Mouse (Mus musculus): ENCODE data around the gene Kiz. TPM values are rescaled to one million over a fixed set of nuclear protein-coding genes. Genes with fewer than 3 reads are reported as not detected.

Kiz gene
- 22.9 and 23.7 TPM in 2 replicates for polyA plus RNA-seq (2015; fragmentation: Nextera tagmentation; extraction: Ambion mirVana)

DNA sequence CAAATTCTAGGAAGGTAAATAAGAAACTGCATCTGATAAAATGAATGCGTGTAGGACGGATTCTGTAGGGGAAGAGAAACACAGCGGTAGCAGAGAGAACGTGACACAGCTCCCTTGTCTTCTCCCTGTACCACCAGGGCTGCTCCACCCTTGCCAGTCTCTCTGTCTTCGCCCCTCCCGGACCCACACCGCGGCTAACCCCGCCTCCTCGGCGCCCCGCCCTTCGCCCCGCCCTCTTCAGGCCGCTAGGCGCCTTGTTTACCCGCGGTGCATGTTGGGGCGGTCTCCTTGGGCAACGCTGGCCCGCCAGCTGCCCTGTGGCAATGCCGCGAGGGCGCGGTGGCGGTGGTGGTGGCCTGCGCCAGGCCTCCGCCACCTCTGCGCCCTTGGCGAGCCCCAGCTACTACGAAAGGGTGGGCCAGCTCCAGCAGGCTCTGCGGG, at the start of gene Kiz:
Gene Kiz, plus strand, starts transcription at position 266 of the 441 bp plus-strand sequence.
- Histone ChIP-seq H3K9me3 (no peaks in the 10 kb centered on the region), H3K4me2 (peak within 1 kb of the TSS; percentile 74), H3K4me1 (no peaks in the 10 kb centered on the region), H3K27ac (peak within 1 kb of the TSS; percentile 68), H3K9ac (peak within 1 kb of the TSS; percentile 74), H3K4me3 (replicated peaks) (peak within 1 kb of the TSS; percentile 95), H3K36me3 (no peaks in the 10 kb centered on the region), H3K27me3 (replicated peaks) (no peaks in the 10 kb centered on the region)
- WGBS, result under 1% methylated on average over 31 of the region's 32 CpGs
- ATAC-seq (ENCODE audit: insufficient read depth, low FRiP score, low read depth), result peak; percentile 100

DNA sequence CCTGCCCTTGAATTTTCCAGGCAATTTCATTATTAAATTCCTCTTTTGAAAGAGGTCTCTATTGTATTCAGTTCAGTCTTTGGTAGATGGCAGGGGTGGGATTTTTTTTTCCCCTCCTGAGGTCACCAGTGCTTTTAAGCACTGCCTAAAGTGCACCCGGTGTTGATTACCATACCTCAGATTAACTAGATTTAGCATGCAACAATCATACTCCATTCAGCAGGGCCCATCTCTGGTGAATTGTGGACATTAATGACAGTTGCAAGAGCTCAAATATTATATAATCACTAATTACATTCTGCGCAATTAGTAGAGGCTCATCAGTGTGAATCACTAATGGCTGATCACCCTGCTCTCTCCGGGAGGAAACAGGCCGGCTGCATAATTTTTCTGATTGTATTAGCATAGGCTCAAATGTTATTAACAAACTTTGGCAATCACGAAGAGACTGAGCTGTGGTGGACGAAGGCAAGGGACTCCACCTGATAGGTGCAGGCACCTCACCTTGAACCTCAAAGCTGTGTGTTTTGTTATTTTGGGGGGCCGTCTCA, 45.9 kb upstream of the Kiz start:
- Histone ChIP-seq H3K27me3 (replicated peaks) (no peaks in the 10 kb centered on the region), H3K4me1 (no peaks in the 10 kb centered on the region), H3K36me3 (no peaks in the 10 kb centered on the region), H3K9me3 (no peaks in the 10 kb centered on the region), H3K9ac (no peak overlapping the region), H3K27ac (no peak overlapping the region), H3K4me2 (no peak overlapping the region), H3K4me3 (replicated peaks) (no peak overlapping the region)
- 81% methylated on average over 7 of the region's 7 CpGs for WGBS
- no peak for ATAC-seq (ENCODE audit: insufficient read depth, low FRiP score, low read depth)

DNA sequence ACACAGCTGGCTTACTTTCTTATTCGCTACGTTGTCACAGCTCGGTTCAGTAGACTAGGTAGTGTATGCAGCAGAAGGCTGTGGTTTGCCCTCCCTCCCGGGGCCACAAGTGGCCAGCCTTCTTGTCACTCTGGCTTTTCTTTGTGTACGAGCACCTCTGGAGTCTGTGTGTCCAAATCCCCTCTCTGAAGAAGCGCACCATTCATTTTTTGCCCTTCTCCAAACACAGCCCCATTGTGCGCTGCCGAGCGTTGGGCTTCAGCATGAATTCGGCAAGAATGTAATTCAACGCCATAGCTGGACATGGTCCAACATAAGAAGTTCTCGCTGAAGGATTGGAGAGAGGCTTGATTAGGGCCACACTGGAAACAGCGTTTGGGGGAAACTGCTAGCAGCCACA, 45.0 kb upstream of the Kiz start:
- no peak overlapping the region for H3K27ac ChIP-seq
- no peak overlapping the region for H3K9ac ChIP-seq
- no peaks in the 10 kb centered on the region for H3K27me3 ChIP-seq (replicated peaks)
- H3K9me3 ChIP-seq, result no peaks in the 10 kb centered on the region
- ATAC-seq (ENCODE audit: insufficient read depth, low FRiP score, low read depth), result no peak
- H3K36me3 ChIP-seq, result no peaks in the 10 kb centered on the region
- H3K4me1 ChIP-seq, result no peaks in the 10 kb centered on the region
- peak overlapping the region; percentile 26; the same call in 1 of the 2 replicates for H3K4me2 ChIP-seq
- H3K4me3 ChIP-seq (replicated peaks), result 0 out of 2 replicates have a peak overlapping the region, but pooled peaks have one; percentile 8
- 42% methylated on average over 13 of the region's 13 CpGs for WGBS

DNA sequence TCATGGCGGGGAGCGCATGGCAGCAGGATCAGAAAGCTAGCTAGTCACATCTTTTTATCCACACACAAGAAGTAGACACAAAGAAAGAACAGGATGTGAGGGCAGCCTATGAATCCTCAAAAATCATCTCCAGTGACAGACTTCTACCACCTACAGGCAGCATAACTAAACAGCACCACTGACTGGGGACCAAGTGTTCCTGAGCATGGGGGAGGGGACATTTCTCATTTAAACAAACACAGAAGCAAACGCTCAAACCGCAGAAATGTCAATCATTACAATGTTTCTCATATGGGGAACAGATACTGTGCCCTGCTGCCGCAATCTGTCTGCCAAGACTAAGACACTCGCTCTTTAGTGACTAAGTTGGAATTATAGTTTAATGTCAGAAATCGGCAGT, 40.7 kb upstream of the Kiz start:
- Histone ChIP-seq H3K4me1 (no peaks in the 10 kb centered on the region), H3K4me3 (replicated peaks) (no peak overlapping the region), H3K9ac (no peak overlapping the region), H3K27ac (no peak overlapping the region), H3K4me2 (no peak overlapping the region), H3K9me3 (no peaks in the 10 kb centered on the region), H3K36me3 (no peaks in the 10 kb centered on the region), H3K27me3 (replicated peaks) (no peaks in the 10 kb centered on the region)
- 79% methylated on average over 7 of the region's 7 CpGs for WGBS
- ATAC-seq (ENCODE audit: insufficient read depth, low FRiP score, low read depth), result no peak

DNA sequence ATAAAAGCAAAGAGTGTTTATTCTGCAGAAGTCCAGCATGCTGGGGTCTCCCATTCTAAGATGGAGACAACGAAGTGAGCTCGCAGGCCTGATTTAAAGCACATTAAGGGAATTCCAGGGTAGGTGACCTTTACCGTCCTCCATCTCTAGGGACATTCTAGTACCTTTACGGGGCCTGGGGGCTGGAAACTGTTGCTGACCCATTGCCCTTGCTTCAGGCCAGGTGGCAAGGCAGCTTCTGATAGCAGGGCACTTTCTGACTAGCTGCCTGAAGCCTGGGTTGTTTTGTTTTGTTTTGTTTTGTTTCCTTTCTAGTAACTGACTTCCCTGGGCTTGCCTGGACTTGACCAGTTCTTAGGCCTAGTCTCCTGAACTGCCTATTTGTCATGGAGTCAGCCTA, 36.6 kb upstream of the Kiz start:
- H3K27ac ChIP-seq, result no peak overlapping the region
- WGBS, result 85% methylated on average over 4 of the region's 4 CpGs
- no peaks in the 10 kb centered on the region for H3K9me3 ChIP-seq
- H3K9ac ChIP-seq, result no peak overlapping the region
- H3K4me3 ChIP-seq (replicated peaks), result no peak overlapping the region
- H3K4me1 ChIP-seq, result no peaks in the 10 kb centered on the region
- no peak overlapping the region for H3K4me2 ChIP-seq
- H3K36me3 ChIP-seq, result no peaks in the 10 kb centered on the region
- no peak for ATAC-seq (ENCODE audit: insufficient read depth, low FRiP score, low read depth)
- no peaks in the 10 kb centered on the region for H3K27me3 ChIP-seq (replicated peaks)

DNA sequence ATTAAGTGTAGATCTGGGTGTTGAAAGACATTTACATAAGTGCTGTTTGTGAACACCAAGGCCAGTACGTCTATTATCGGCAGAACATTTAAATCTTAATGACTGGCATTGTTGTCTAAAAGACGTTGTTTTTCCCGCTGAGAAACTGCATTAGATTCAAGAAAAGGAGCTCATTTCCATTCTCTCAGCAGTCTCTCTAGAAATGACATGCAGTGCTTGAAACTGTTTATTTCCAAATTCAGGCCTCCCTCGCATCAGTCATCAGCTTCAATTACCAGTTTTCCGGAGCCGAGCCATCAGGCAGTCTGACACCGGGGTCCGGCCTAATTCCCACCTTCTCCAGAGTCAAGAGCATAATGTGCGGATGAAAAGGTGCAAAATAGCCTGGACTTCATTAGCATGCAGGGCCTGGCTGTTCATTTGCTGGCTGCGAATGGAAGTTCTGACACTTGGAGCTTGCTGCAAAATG, 32.1 kb upstream of the Kiz start:
- Histone ChIP-seq H3K4me1 (no peaks in the 10 kb centered on the region), H3K9me3 (no peaks in the 10 kb centered on the region), H3K9ac (no peak overlapping the region), H3K4me2 (no peak overlapping the region), H3K36me3 (no peaks in the 10 kb centered on the region), H3K4me3 (replicated peaks) (no peak overlapping the region), H3K27ac (no peak overlapping the region), H3K27me3 (replicated peaks) (peaks cover 3% of the 10 kb centered on the region)
- no peak for ATAC-seq (ENCODE audit: insufficient read depth, low FRiP score, low read depth)
- 66% methylated on average over 11 of the region's 11 CpGs for WGBS

DNA sequence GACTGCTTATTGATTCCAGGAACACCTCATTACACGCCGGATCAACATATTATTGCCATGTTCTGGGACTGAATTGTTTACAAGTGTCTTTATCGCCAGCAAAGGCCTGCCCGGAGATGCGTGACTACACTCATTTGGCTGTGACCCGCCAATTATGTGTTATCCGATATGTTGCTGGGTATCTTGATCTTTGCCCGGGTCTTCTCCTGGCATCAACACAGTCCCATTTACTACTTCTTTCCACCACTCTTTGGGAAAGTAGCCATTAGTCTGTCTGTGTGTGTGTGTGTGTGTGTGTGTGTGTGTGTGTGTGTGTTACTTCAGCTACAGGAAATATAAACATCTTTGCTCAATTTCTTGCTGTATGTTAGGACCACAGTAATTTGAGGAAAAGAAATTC, 31.6 kb upstream of the Kiz start:
- no peaks in the 10 kb centered on the region for H3K36me3 ChIP-seq
- H3K4me1 ChIP-seq, result no peaks in the 10 kb centered on the region
- peaks cover 3% of the 10 kb centered on the region for H3K27me3 ChIP-seq (replicated peaks)
- no peak for ATAC-seq (ENCODE audit: insufficient read depth, low FRiP score, low read depth)
- H3K27ac ChIP-seq, result no peak overlapping the region
- 71% methylated on average over 8 of the region's 8 CpGs for WGBS
- no peak overlapping the region for H3K4me3 ChIP-seq (replicated peaks)
- H3K4me2 ChIP-seq, result no peak overlapping the region
- H3K9me3 ChIP-seq, result no peaks in the 10 kb centered on the region
- H3K9ac ChIP-seq, result no peak overlapping the region

DNA sequence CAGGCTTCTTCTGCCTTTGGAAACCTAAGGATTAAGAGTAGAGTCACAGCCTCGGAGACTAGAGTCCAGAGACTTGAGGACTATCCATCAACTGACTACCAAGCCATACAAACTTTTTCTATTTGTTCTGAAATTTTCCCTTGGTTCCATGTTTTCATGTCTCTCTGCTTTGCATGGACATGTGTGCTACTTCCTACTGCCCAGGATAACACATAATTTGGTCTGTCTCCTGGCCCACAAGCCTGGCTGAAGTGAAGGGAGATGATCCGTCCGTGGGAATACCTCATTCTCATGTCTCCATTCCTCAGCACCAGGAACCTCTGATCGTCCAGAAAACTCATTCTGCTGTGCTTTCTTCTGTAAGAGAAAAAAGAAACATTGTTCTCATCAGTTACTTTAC, 27.7 kb upstream of the Kiz start:
- no peak for ATAC-seq (ENCODE audit: insufficient read depth, low FRiP score, low read depth)
- no peaks in the 10 kb centered on the region for H3K9me3 ChIP-seq
- H3K36me3 ChIP-seq, result no peaks in the 10 kb centered on the region
- no peaks in the 10 kb centered on the region for H3K4me1 ChIP-seq
- H3K27ac ChIP-seq, result no peak overlapping the region
- H3K4me2 ChIP-seq, result no peak overlapping the region
- no peak overlapping the region for H3K4me3 ChIP-seq (replicated peaks)
- peaks cover 24% of the 10 kb centered on the region for H3K27me3 ChIP-seq (replicated peaks)
- H3K9ac ChIP-seq, result no peak overlapping the region
- WGBS, result 75% methylated on average over 4 of the region's 4 CpGs

DNA sequence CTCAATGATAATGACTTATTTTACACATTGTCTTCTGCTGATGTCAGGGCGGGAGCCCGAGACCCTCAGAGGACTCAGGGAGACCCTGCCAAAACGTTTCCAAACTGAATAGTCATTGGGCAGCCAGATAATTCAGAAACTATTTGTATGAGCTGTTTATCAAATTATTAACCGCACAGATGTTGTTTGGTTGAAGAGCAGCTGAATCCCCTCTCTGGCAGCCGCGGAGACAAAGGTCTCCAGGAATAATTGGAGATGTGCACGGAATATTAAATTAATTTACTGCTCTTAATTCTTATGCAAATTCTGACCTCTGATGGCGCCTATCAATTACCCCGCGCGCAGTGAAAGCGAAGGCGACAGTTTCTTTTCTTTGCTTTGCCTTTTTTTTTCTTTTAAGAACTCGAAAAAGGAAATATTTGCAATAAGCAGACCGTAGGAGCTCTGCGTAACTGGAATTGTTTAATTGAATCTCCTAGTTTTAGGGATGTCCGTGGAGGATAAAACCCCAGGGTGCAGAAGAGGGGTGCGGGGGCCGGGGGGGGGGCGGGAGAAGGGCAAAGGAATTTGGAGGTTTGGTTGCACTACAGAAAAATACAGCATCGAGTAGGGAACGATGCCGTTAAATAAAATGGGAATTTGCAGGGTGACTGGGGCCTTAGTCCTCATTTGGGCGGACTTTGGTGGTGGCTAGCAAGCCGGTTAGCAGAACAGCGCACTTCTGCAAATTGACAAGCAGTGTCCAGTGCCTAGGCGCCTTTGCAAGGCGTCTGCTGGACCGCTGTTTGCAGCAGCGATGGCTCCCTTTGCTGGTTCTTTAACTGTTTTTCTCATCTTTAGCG, 22.2 kb upstream of the Kiz start:
- ATAC-seq (ENCODE audit: insufficient read depth, low FRiP score, low read depth), result no peak
- WGBS, result 7% methylated on average over 31 of the region's 31 CpGs
- H3K4me1 ChIP-seq, result peaks cover 15% of the 10 kb centered on the region
- H3K27me3 ChIP-seq (replicated peaks), result peaks cover 73% of the 10 kb centered on the region
- no peaks in the 10 kb centered on the region for H3K9me3 ChIP-seq
- no peak overlapping the region for H3K27ac ChIP-seq
- H3K9ac ChIP-seq, result no peak overlapping the region
- no peak overlapping the region for H3K4me3 ChIP-seq (replicated peaks)
- no peak overlapping the region for H3K4me2 ChIP-seq
- H3K36me3 ChIP-seq, result no peaks in the 10 kb centered on the region

DNA sequence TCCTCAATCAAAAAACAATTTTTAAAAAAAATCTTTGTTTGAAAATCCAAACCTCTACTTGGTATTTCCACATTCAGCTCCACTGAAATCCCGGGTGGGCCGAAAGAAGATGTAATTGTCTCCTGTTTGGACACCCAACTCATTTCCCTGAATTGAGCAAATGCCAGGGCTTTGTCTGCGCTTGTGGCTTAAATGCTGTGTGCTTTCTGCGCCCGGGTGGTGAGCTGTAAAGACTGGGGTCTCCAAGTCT, 21.7 kb upstream of the Kiz start:
- WGBS, result 1% methylated on average over 5 of the region's 5 CpGs

DNA sequence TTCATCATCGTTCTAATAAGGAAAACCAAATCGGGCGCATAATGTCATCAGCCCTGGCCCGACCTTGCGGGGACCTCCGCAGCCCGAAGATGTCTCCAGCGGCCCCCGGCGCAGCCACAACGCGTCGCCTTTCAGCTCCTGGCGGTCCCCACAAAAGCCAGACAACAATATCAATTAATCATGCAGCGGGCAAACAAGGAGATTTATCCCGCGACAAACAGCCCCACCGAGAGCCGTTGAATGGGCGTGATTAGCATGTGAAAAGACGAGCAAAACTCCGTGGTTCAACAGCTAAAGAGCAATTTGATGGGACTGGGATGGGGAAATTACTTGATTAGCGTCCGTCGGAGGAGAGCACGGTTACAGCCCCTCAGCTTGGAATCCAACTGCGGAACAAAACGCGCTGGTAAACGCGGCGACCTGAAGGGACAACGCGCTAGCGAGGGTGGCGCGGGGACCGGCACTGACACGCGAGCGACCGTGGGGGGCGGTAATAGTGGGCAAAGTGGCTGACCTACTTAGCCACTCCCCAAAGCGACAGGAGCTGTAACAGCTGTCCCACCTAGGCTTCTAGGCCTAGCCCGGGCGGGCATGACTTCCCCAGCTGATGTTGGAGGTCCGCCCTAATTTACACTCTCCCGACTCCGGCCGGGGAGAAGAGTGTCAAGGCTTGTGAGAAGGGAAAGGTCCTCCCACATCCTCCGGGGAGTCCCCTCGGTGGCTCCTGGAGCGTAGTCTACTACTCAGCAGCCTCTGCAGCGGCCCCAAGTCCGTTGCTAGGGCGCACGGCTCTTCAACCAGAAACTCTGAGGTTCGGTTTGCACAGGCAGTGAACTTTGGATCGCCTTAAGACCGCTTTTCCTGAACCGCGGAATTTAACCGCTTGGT, 21.1 kb upstream of the Kiz start:
- no peak; the same call in 1 of the 2 replicates for ATAC-seq (ENCODE audit: insufficient read depth, low FRiP score, low read depth)
- Histone ChIP-seq H3K4me2 (peak overlapping the region; percentile 45), H3K27me3 (replicated peaks) (peaks cover 83% of the 10 kb centered on the region), H3K36me3 (no peaks in the 10 kb centered on the region), H3K27ac (no peak overlapping the region), H3K9me3 (no peaks in the 10 kb centered on the region), H3K9ac (no peak overlapping the region), H3K4me3 (replicated peaks) (peak overlapping the region; percentile 19), H3K4me1 (peaks cover 23% of the 10 kb centered on the region)
- 1% methylated on average over 63 of the region's 63 CpGs for WGBS

More for the DNA sequence above, 21.7 kb upstream of the Kiz start:
- Histone ChIP-seq H3K4me2 (peak overlapping the region; percentile 45), H3K36me3 (no peaks in the 10 kb centered on the region), H3K27me3 (replicated peaks) (peaks cover 78% of the 10 kb centered on the region), H3K9me3 (no peaks in the 10 kb centered on the region), H3K27ac (no peak overlapping the region), H3K4me1 (peaks cover 18% of the 10 kb centered on the region), H3K9ac (no peak overlapping the region), H3K4me3 (replicated peaks) (0 out of 2 replicates have a peak overlapping the region, but pooled peaks have one; percentile 19)
- no peak for ATAC-seq (ENCODE audit: insufficient read depth, low FRiP score, low read depth)

All from stomach, embryonic 15.5 days (tissue).